Mouse (Mus musculus) intestine, embryonic 15.5 days (tissue): ENCODE data around the gene Slc2a4. TPM values are rescaled to one million over a fixed set of nuclear protein-coding genes. Genes with fewer than 3 reads are reported as not detected.

ENCODE experiments used
- ATAC-seq: fragments of 200-750 bp; cut with Nextera tagmentation; 2 replicates; pipeline ENCODE4 v1.8.0; 2017; ENCODE audit warnings: moderate TSS enrichment, moderate library complexity
- H3K27ac ChIP-seq: fragments of 300-500 bp; sonication (generic); 2 replicates; pipeline ENCODE4 v1.5.1; 2015; ENCODE audit warnings: mild to moderate bottlenecking, inconsistent platforms
- H3K27me3 ChIP-seq: fragments of 300-500 bp; sonication (generic); replicated peaks from 2 replicates; pipeline ENCODE4 v1.6.1; 2015; ENCODE audit warnings: inconsistent platforms
- H3K36me3 ChIP-seq: fragments of 300-500 bp; sonication (generic); 2 replicates; pipeline ENCODE4 v1.6.1; 2015; ENCODE audit warnings: inconsistent platforms
- H3K4me1 ChIP-seq: fragments of 300-500 bp; sonication (generic); replicated peaks from 2 replicates; pipeline ENCODE4 v1.6.1; 2015; ENCODE audit warnings: inconsistent platforms
- H3K4me2 ChIP-seq: fragments of 300-500 bp; sonication (generic); replicated peaks from 2 replicates; pipeline ENCODE4 v1.6.1; 2015; ENCODE audit warnings: mild to moderate bottlenecking, inconsistent platforms
- H3K4me3 ChIP-seq: fragments of 300-500 bp; sonication (generic); replicated peaks from 2 replicates; pipeline ENCODE4 v1.5.1; 2015; ENCODE audit warnings: inconsistent platforms
- H3K9ac ChIP-seq: fragments of 300-500 bp; sonication (generic); 2 replicates; pipeline ENCODE4 v1.6.1; 2015; ENCODE audit warnings: inconsistent platforms
- H3K9me3 ChIP-seq: fragments of 300-500 bp; sonication (generic); 2 replicates; pipeline ENCODE4 v1.6.1; 2016; ENCODE audit warnings: inconsistent platforms
- WGBS: fragments of 180-500 bp; shearing (Covaris S2); methylation state at CpG from one replicate; pipeline ENCODE4 v1.1.7; 2015; 5-methylcytosine and 5-hydroxymethylcytosine counted together
- polyA plus RNA-seq: library from polyadenylated mRNA; unstranded; fragments of >200 nt; fragmentation: Nextera tagmentation; extraction: Ambion mirVana; gene quantifications from 2 replicates; pipeline ENCODE4 v1.2.1, GENCODE M21; 2015

Slc2a4 gene
- polyA plus RNA-seq, 1 experiment from 2014 or later, result 20.4 TPM

GRCm38 (mm10) chr11:69950807-69951459 lies 2.9 kb upstream of the Slc2a4 start:
- no peaks in the 10 kb centered on the region for H3K27me3 ChIP-seq
- peaks cover 9% of the 10 kb centered on the region; the same call in 1 of the 2 replicates for H3K4me1 ChIP-seq
- no peak overlapping the region for H3K27ac ChIP-seq
- no peak overlapping the region for H3K9ac ChIP-seq
- H3K4me2 ChIP-seq, result no peak overlapping the region
- H3K9me3 ChIP-seq, result no peaks in the 10 kb centered on the region
- no peak overlapping the region for H3K4me3 ChIP-seq
- ATAC-seq, result no peak
- no peaks in the 10 kb centered on the region for H3K36me3 ChIP-seq
- WGBS, result 49% methylated on average over 4 of the region's 4 CpGs

- WGBS, result under 1% methylated on average over 14 of the region's 14 CpGs
- H3K36me3 ChIP-seq, result peaks cover 6% of the 10 kb centered on the region; the same call in 1 of the 2 replicates
- ATAC-seq, result peak; percentile 45
- peak overlapping the region; percentile 51 for H3K27ac ChIP-seq
- H3K4me3 ChIP-seq, result peak overlapping the region; percentile 48
- peak overlapping the region; percentile 78 for H3K4me2 ChIP-seq
- H3K9me3 ChIP-seq, result no peaks in the 10 kb centered on the region
- H3K9ac ChIP-seq, result peak overlapping the region; percentile 36; the same call in 1 of the 2 replicates
- H3K27me3 ChIP-seq, result no peaks in the 10 kb centered on the region
- H3K4me1 ChIP-seq, result peaks cover 12% of the 10 kb centered on the region; the same call in 1 of the 2 replicates
These were observed 769 bp upstream of the Slc2a4 start for GRCm38 (mm10) chr11:69948763-69949150.

GRCm38 (mm10) chr11:69947337-69948065 lies 487 bp downstream of the Slc2a4 start:
- Histone ChIP-seq H3K27ac (peak overlapping the region; percentile 72), H3K4me1 (peaks cover 12% of the 10 kb centered on the region; the same call in 1 of the 2 replicates), H3K9me3 (no peaks in the 10 kb centered on the region), H3K36me3 (peaks cover 6% of the 10 kb centered on the region; the same call in 1 of the 2 replicates), H3K9ac (peak overlapping the region; percentile 44), H3K4me3 (peak overlapping the region; percentile 48), H3K27me3 (no peaks in the 10 kb centered on the region), H3K4me2 (peak overlapping the region; percentile 78)
- WGBS, result 5% methylated on average over 29 of the region's 29 CpGs
- ATAC-seq, result peak; percentile 53

GRCm38 (mm10) chr11:69945997-69946891 lies 1.7 kb downstream of the Slc2a4 start:
- Histone ChIP-seq H3K4me2 (peak overlapping the region; percentile 78), H3K36me3 (peaks cover 6% of the 10 kb centered on the region; the same call in 1 of the 2 replicates), H3K27me3 (no peaks in the 10 kb centered on the region), H3K27ac (0 out of 2 replicates have a peak overlapping the region, but pooled peaks have one; percentile 72), H3K9ac (peak overlapping the region; percentile 10; the same call in 1 of the 2 replicates), H3K9me3 (no peaks in the 10 kb centered on the region), H3K4me3 (peak overlapping the region; percentile 48; the same call in 1 of the 2 replicates), H3K4me1 (peaks cover 12% of the 10 kb centered on the region; the same call in 1 of the 2 replicates)
- 82% methylated on average over 16 of the region's 18 CpGs for WGBS
- no peak for ATAC-seq

GRCm38 (mm10) chr11:69945216-69945615 lies 2.8 kb downstream of the Slc2a4 start:
- WGBS, result 78% methylated on average over 13 of the region's 13 CpGs
- peak overlapping the region; percentile 78; the same call in 1 of the 2 replicates for H3K4me2 ChIP-seq

GRCm38 (mm10) chr11:69940962-69941361 lies 7.0 kb downstream of the Slc2a4 start:
- ATAC-seq, result no peak
- Histone ChIP-seq H3K27me3 (peaks cover 5% of the 10 kb centered on the region; the same call in 1 of the 2 replicates), H3K9ac (no peak overlapping the region), H3K4me3 (no peak overlapping the region), H3K36me3 (peaks cover 6% of the 10 kb centered on the region; the same call in 1 of the 2 replicates), H3K9me3 (no peaks in the 10 kb centered on the region), H3K4me1 (peaks cover 23% of the 10 kb centered on the region), H3K4me2 (no peak overlapping the region), H3K27ac (no peak overlapping the region)
- WGBS, result 71% methylated on average over 4 of the region's 4 CpGs

More at GRCm38 (mm10) chr11:69945216-69945615, 2.8 kb downstream of the Slc2a4 start:
- H3K4me1 ChIP-seq, result peaks cover 12% of the 10 kb centered on the region; the same call in 1 of the 2 replicates
- no peak for ATAC-seq
- H3K27me3 ChIP-seq, result no peaks in the 10 kb centered on the region
- peaks cover 6% of the 10 kb centered on the region; the same call in 1 of the 2 replicates for H3K36me3 ChIP-seq
- H3K4me3 ChIP-seq, result no peak overlapping the region
- H3K9ac ChIP-seq, result no peak overlapping the region
- no peak overlapping the region for H3K27ac ChIP-seq
- H3K9me3 ChIP-seq, result no peaks in the 10 kb centered on the region

GRCm38 (mm10) chr11:69939731-69940130 lies 8.3 kb downstream of the Slc2a4 start:
- no peak overlapping the region for H3K4me2 ChIP-seq
- H3K27me3 ChIP-seq, result peaks cover 8% of the 10 kb centered on the region; the same call in 1 of the 2 replicates
- 95% methylated on average over 17 of the region's 17 CpGs for WGBS
- H3K9ac ChIP-seq, result no peak overlapping the region
- H3K4me3 ChIP-seq, result no peak overlapping the region
- no peak overlapping the region for H3K27ac ChIP-seq
- no peaks in the 10 kb centered on the region for H3K9me3 ChIP-seq
- no peak for ATAC-seq
- H3K36me3 ChIP-seq, result no peaks in the 10 kb centered on the region
- H3K4me1 ChIP-seq, result peaks cover 30% of the 10 kb centered on the region

GRCm38 (mm10) chr11:69939181-69939580 lies 8.8 kb downstream of the Slc2a4 start:
- 67% methylated on average over 5 of the region's 5 CpGs for WGBS
- Histone ChIP-seq H3K4me3 (no peak overlapping the region), H3K9ac (no peak overlapping the region), H3K27me3 (peaks cover 8% of the 10 kb centered on the region; the same call in 1 of the 2 replicates), H3K9me3 (no peaks in the 10 kb centered on the region), H3K4me1 (peaks cover 35% of the 10 kb centered on the region), H3K36me3 (no peaks in the 10 kb centered on the region), H3K4me2 (no peak overlapping the region), H3K27ac (no peak overlapping the region)
- ATAC-seq, result no peak

GRCm38 (mm10) chr11:69938401-69938979 lies 9.5 kb downstream of the Slc2a4 start:
- Histone ChIP-seq H3K4me2 (no peak overlapping the region), H3K4me3 (no peak overlapping the region), H3K9ac (no peak overlapping the region), H3K36me3 (no peaks in the 10 kb centered on the region), H3K27me3 (peaks cover 8% of the 10 kb centered on the region; the same call in 1 of the 2 replicates), H3K27ac (no peak overlapping the region), H3K9me3 (no peaks in the 10 kb centered on the region), H3K4me1 (peaks cover 37% of the 10 kb centered on the region)
- no peak for ATAC-seq
- WGBS, result 37% methylated on average over 9 of the region's 9 CpGs

GRCm38 (mm10) chr11:69937834-69938233 lies 10.2 kb downstream of the Slc2a4 start:
- peaks cover 37% of the 10 kb centered on the region for H3K4me1 ChIP-seq
- H3K27me3 ChIP-seq, result peaks cover 8% of the 10 kb centered on the region; the same call in 1 of the 2 replicates
- no peaks in the 10 kb centered on the region for H3K36me3 ChIP-seq
- no peaks in the 10 kb centered on the region for H3K9me3 ChIP-seq
- no peak overlapping the region for H3K9ac ChIP-seq
- peak overlapping the region; percentile 100; the same call in 1 of the 2 replicates for H3K4me2 ChIP-seq
- WGBS, result 76% methylated on average over 5 of the region's 5 CpGs
- H3K27ac ChIP-seq, result no peak overlapping the region
- no peak overlapping the region for H3K4me3 ChIP-seq
- ATAC-seq, result no peak

GRCm38 (mm10) chr11:69937385-69937784 lies 10.6 kb downstream of the Slc2a4 start:
- no peak overlapping the region for H3K9ac ChIP-seq
- peak overlapping the region; percentile 14; the same call in 1 of the 2 replicates for H3K27ac ChIP-seq
- H3K36me3 ChIP-seq, result no peaks in the 10 kb centered on the region
- no peak overlapping the region; the same call in 1 of the 2 replicates for H3K4me3 ChIP-seq
- H3K9me3 ChIP-seq, result no peaks in the 10 kb centered on the region
- ATAC-seq, result no peak
- peaks cover 8% of the 10 kb centered on the region; the same call in 1 of the 2 replicates for H3K27me3 ChIP-seq
- peaks cover 37% of the 10 kb centered on the region for H3K4me1 ChIP-seq
- 30% methylated on average over 4 of the region's 4 CpGs for WGBS
- peak overlapping the region; percentile 100; the same call in 1 of the 2 replicates for H3K4me2 ChIP-seq
